Mouse (Mus musculus): ENCODE data around the gene Naa40. TPM values are rescaled to one million over a fixed set of nuclear protein-coding genes. Genes with fewer than 3 reads are reported as not detected.

The Naa40 gene
- polyA plus RNA-seq, 1 experiment: 13.1 TPM

DNA sequence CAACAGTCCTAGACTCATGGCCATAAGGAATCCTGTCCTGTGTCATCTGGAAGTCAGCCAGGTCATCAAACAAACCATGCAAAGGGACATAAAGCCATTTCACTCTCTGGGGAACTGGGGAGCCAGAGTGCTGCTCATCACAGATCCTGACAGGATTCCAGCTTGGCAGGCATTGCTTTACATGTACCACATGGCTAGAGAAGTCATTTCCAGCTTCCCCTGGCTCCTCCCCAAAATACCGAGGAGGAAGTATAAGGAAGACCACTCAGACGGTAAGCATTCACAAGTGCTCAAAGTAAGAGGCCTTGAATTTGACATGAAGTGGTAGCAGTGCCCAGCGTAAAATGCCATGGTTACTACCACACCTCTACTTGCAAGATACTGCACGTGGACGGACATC, 26.5 kb downstream of the Naa40 start:
- Histone ChIP-seq H3K27me3 (ENCODE audit: control insufficient read depth, insufficient read depth, low read length) (no peaks in the 10 kb centered on the region), H3K36me3 (ENCODE audit: control insufficient read depth, insufficient read depth, low read length) (peaks cover 42% of the 10 kb centered on the region), H3K4me3 (ENCODE audit: low read depth, low read length) (no peak overlapping the region), H3K4me1 (ENCODE audit: control insufficient read depth, insufficient read depth, insufficient read length, low read length) (peaks cover 11% of the 10 kb centered on the region; the same call in 1 of the 2 replicates), H3K27ac (ENCODE audit: insufficient read depth, low read depth, low read length) (no peak overlapping the region)
- WGBS: 64% methylated on average over 5 of the region's 5 CpGs
- TF ChIP-seq CTCF (IDR thresholded peaks at IDR 0.05; ENCODE audit: extremely low read depth, insufficient read length, insufficient replicate concordance, low read depth, low read length): no peak

DNA sequence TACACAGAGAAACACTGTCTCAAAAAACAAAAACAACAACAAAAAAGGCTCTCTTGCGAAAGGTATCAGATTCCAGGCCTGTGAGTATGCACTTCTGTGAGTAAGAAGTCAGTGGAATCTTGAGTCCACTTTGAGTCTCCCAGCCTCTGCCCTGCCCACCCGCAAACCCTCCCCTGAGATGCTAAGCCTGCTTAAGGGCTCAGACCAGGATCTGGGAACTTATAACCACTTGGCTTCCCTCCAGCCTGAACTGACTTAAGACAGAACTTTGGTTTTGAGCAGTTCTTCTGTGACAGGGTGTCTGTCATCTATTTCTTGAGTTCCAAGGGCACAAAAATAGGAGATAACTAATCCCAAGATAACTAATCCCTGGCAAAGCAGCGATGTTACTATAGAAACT, 28.0 kb downstream of the Naa40 start:
- Histone ChIP-seq H3K27ac (ENCODE audit: insufficient read depth, low read depth, low read length) (no peak overlapping the region), H3K27me3 (ENCODE audit: control insufficient read depth, insufficient read depth, low read length) (no peaks in the 10 kb centered on the region), H3K4me3 (ENCODE audit: low read depth, low read length) (no peak overlapping the region), H3K36me3 (ENCODE audit: control insufficient read depth, insufficient read depth, low read length) (peaks cover 42% of the 10 kb centered on the region), H3K4me1 (ENCODE audit: control insufficient read depth, insufficient read depth, insufficient read length, low read length) (peaks cover 11% of the 10 kb centered on the region; the same call in 1 of the 2 replicates)
- WGBS: 78% methylated on average over 3 of the region's 3 CpGs
- TF ChIP-seq POLR2A (IDR thresholded peaks at IDR 0.05; ENCODE audit: low read depth, low read length) (no peak), CTCF (IDR thresholded peaks at IDR 0.05; ENCODE audit: extremely low read depth, insufficient read length, insufficient replicate concordance, low read depth, low read length) (no peak)

DNA sequence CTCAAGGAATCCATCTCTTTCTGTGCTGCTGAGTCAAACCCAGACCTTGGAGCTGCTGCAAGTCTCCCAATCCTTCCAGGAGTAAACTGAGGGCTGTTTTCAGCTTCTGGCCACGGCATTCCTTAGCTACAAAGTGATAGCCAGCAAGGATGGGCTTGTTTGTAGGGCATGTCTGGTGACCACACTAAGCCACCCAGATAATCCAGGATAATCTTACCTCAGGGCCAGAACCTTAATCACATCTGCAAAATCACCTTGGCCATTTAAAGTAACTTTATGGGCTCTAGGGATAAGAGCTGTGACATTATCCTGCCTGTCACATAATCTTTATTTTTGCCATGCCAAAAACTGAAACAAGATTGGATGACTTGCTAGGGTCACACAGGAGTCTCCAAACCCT, 28.8 kb downstream of the Naa40 start:
- no peak for TF ChIP-seq CTCF (IDR thresholded peaks at IDR 0.05; ENCODE audit: extremely low read depth, insufficient read length, insufficient replicate concordance, low read depth, low read length)
- TF ChIP-seq POLR2A (IDR thresholded peaks at IDR 0.05; ENCODE audit: low read depth, low read length): no peak
- no peak overlapping the region for H3K4me3 ChIP-seq (ENCODE audit: low read depth, low read length)
- H3K27me3 ChIP-seq (ENCODE audit: control insufficient read depth, insufficient read depth, low read length): no peaks in the 10 kb centered on the region
- peaks cover 42% of the 10 kb centered on the region for H3K36me3 ChIP-seq (ENCODE audit: control insufficient read depth, insufficient read depth, low read length)
- H3K4me1 ChIP-seq (ENCODE audit: control insufficient read depth, insufficient read depth, insufficient read length, low read length): peaks cover 11% of the 10 kb centered on the region; the same call in 1 of the 2 replicates
- 59% methylated on average over 1 of the region's 1 CpGs for WGBS
- H3K27ac ChIP-seq (ENCODE audit: insufficient read depth, low read depth, low read length): no peak overlapping the region

DNA sequence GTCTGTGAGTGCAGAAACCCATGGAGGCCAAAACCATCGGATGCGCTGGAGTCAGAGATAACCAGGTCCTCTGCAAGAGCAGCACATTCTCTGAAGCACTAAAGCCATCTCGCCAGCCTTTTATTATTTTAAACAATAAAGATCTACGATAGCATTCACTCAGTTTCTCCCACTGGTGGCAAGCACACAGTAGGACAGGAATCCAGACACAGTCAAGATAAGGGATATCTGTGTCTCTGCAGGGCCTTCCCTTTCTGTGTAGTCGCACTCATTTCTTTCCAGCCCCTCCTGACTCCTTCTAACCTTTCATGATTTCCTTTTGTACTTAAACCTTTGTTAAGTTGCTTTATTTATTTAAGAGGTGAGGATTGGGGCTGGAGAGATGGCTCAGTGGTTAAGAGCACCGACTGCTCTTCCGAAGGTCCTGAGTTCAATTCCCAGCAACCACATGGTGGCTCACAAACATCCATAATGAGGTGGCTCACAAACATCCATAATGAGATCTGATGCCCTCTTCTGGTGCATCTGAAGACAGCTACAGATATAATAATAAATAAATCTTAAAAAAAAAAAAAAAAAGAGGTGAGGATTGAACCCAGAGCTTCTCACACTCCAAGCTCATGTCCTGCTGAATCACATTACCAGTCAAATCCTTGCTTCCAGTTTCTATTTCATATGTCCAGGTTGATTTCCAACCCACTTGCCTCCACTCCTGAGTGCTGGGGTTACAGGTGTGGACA, 30.9 kb downstream of the Naa40 start:
- Histone ChIP-seq H3K27ac (ENCODE audit: insufficient read depth, low read depth, low read length) (no peak overlapping the region), H3K36me3 (ENCODE audit: control insufficient read depth, insufficient read depth, low read length) (peaks cover 31% of the 10 kb centered on the region), H3K4me3 (ENCODE audit: low read depth, low read length) (no peak overlapping the region), H3K4me1 (ENCODE audit: control insufficient read depth, insufficient read depth, insufficient read length, low read length) (peaks cover 11% of the 10 kb centered on the region; the same call in 1 of the 2 replicates), H3K27me3 (ENCODE audit: control insufficient read depth, insufficient read depth, low read length) (no peaks in the 10 kb centered on the region)
- TF ChIP-seq POLR2A (IDR thresholded peaks at IDR 0.05; ENCODE audit: low read depth, low read length) (no peak), CTCF (IDR thresholded peaks at IDR 0.05; ENCODE audit: extremely low read depth, insufficient read length, insufficient replicate concordance, low read depth, low read length) (no peak)
- 88% methylated on average over 7 of the region's 7 CpGs for WGBS

DNA sequence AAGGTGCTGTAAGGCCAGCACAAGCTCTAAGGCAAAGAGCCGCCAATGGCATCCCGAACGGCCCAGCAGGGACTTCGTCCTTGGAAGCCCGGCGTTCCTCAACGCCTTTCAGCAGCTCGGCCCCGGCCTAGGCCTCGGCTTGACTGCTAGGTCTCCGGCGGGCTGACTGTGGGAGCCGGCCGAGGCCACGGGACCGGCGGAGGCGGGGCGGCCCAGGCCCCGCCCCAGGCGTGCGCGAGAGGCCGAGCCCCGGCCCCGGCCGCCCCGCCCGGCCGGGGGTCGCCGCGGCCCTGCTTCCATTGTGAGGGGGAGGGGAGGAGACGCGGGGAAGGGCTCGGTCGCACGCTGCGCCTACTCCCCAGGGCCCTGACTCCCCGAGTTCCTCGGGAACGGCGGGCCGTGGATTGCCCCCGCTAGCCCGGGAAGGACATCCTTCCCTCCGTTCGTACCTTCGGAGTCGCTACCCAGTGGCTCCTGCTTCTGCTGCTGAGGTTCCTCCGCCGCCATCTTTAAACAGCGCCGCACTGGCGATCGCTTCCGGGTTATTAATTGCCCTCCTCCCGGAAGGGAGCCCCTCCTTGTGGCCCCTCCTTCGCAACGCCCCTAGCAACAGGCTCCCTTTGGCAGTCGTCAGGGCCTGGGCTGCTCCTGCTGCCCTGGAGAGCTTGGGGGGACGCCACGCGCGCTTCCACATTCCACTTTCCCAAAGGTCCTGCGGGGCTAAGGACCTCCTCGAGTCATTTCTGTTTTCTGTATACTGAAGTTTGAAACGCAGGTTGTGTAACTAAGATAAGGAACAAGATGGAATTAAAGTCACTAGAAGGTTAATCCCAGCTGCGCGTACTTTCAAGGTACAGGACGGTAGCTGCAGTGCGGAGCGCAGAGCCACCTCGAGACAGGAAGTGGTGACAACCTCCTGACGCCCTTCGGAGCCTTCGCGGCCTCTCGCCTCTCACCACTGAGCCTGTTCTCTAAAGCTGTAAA, 34.9 kb downstream of the Naa40 start, which contains the start of gene Otub1:
TSS of gene Otub1 (minus strand) at position 564 of the 984 bp plus-strand sequence.
- Histone ChIP-seq H3K27me3 (ENCODE audit: control insufficient read depth, insufficient read depth, low read length) (no peaks in the 10 kb centered on the region), H3K4me1 (ENCODE audit: control insufficient read depth, insufficient read depth, insufficient read length, low read length) (peaks cover 15% of the 10 kb centered on the region), H3K36me3 (ENCODE audit: control insufficient read depth, insufficient read depth, low read length) (peaks cover 26% of the 10 kb centered on the region), H3K27ac (ENCODE audit: insufficient read depth, low read depth, low read length) (peak within 1 kb of the TSS; percentile 98), H3K4me3 (ENCODE audit: low read depth, low read length) (peak within 1 kb of the TSS; percentile 88)
- TF ChIP-seq POLR2A (IDR thresholded peaks at IDR 0.05; ENCODE audit: low read depth, low read length): peak; percentile 91
- 0 out of 2 replicates have a peak, but pooled peaks have one; percentile 2 for TF ChIP-seq CTCF (IDR thresholded peaks at IDR 0.05; ENCODE audit: extremely low read depth, insufficient read length, insufficient replicate concordance, low read depth, low read length)
- under 1% methylated on average over 79 of the region's 79 CpGs for WGBS

DNA sequence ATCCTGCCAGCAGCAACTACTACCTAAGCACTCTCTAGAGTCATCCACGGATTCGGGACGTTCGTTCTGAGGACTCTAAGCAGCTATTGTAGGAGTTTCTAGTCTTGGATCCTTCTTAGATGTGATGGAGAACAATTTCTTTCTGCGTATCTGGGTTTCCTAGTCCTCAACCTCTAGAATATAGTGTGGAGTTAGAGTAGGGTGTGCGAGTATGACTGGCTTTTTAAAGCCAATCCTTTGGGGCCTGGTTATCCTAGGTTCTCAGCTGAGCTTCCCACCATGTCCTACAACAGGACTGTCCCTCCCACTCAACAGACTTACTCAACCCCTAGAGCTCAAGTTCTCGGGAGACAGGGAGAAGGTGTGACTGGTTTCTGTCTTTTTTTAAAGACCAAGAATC, 35.7 kb downstream of the Naa40 start:
- Histone ChIP-seq H3K27ac (ENCODE audit: insufficient read depth, low read depth, low read length) (peak overlapping the region; percentile 62), H3K4me3 (ENCODE audit: low read depth, low read length) (peak overlapping the region; percentile 88), H3K4me1 (ENCODE audit: control insufficient read depth, insufficient read depth, insufficient read length, low read length) (peaks cover 15% of the 10 kb centered on the region), H3K27me3 (ENCODE audit: control insufficient read depth, insufficient read depth, low read length) (no peaks in the 10 kb centered on the region), H3K36me3 (ENCODE audit: control insufficient read depth, insufficient read depth, low read length) (peaks cover 31% of the 10 kb centered on the region)
- no peak for TF ChIP-seq POLR2A (IDR thresholded peaks at IDR 0.05; ENCODE audit: low read depth, low read length)
- no peak for TF ChIP-seq CTCF (IDR thresholded peaks at IDR 0.05; ENCODE audit: extremely low read depth, insufficient read length, insufficient replicate concordance, low read depth, low read length)
- WGBS: 20% methylated on average over 7 of the region's 7 CpGs
